Mouse (Mus musculus) midbrain, postnatal 0 days (tissue): ENCODE data around the gene Vav1. TPM values are rescaled to one million over a fixed set of nuclear protein-coding genes. Genes with fewer than 3 reads are reported as not detected.
A peak's percentile ranks its signal among the peaks of the same experiment; 100 is the strongest.
"Not testable (repeated sequence)": the region's sequence is repeated elsewhere in the genome, so short reads cannot be mapped to it uniquely, and the experiment has no call there.

Experiments
- ATAC-seq: fragments of 200-750 bp; cut with Nextera tagmentation; 2 replicates; pipeline ENCODE4 v1.8.0; 2017; ENCODE audit warnings: moderate number of reproducible peaks, mild to moderate bottlenecking, moderate TSS enrichment, moderate library complexity; ENCODE audit not compliant: low FRiP score
- DNase-seq: peaks from one replicate; pipeline ENCODE4 v3.0.0-alpha.2; 2015; ENCODE audit warnings: low spot score
- H3K27ac ChIP-seq: fragments of 300-500 bp; sonication (generic); 2 replicates; pipeline ENCODE4 v1.5.1; 2014; ENCODE audit warnings: low read depth, mild to moderate bottlenecking, low read length, mixed read lengths
- H3K27me3 ChIP-seq: fragments of 300-500 bp; sonication (generic); 2 replicates; pipeline ENCODE4 v1.6.1; 2014; ENCODE audit warnings: low read length, control low read depth, mixed read lengths; ENCODE audit not compliant: insufficient read depth
- H3K36me3 ChIP-seq: fragments of 300-500 bp; sonication (generic); 2 replicates; pipeline ENCODE4 v1.6.1; 2014; ENCODE audit warnings: low read length, control low read depth, mixed read lengths; ENCODE audit not compliant: insufficient read depth
- H3K4me1 ChIP-seq: fragments of 300-500 bp; sonication (generic); 2 replicates; pipeline ENCODE4 v1.6.1; 2014; ENCODE audit warnings: mild to moderate bottlenecking, control low read depth, antibody characterized with exemption, low read length, mixed read lengths; ENCODE audit not compliant: insufficient read depth
- H3K4me2 ChIP-seq: fragments of 300-500 bp; sonication (generic); 2 replicates; pipeline ENCODE4 v1.6.1; 2014; ENCODE audit warnings: low read depth, mild to moderate bottlenecking, low read length, mixed read lengths; ENCODE audit not compliant: poor library complexity, severe bottlenecking
- H3K4me3 ChIP-seq: fragments of 300-500 bp; sonication (generic); 2 replicates; pipeline ENCODE4 v1.5.1; 2014; ENCODE audit warnings: low read depth, mild to moderate bottlenecking, low read length, moderate library complexity
- H3K9ac ChIP-seq: fragments of 300-500 bp; sonication (generic); replicated peaks from 2 replicates; pipeline ENCODE4 v1.6.1; 2014; ENCODE audit warnings: mild to moderate bottlenecking, low read length, moderate library complexity, mixed read lengths; ENCODE audit not compliant: poor library complexity, severe bottlenecking
- H3K9me3 ChIP-seq: fragments of 300-500 bp; sonication (generic); 2 replicates; pipeline ENCODE4 v1.6.1; 2016; ENCODE audit warnings: low read length, control low read depth
- CTCF ChIP-seq: IDR thresholded peaks from 2 replicates; pipeline ENCODE4 v1.5.1; 2016; ENCODE audit warnings: antibody characterized with exemption, mild to moderate bottlenecking
- WGBS: fragments of 180-500 bp; shearing (Covaris S2); extraction: QIAGEN DNeasy Blood & Tissue Kit; methylation state at CpG from one replicate; pipeline ENCODE4 v1.1.7; 2014; 5-methylcytosine and 5-hydroxymethylcytosine counted together
- polyA plus RNA-seq: library from polyadenylated mRNA; unstranded; fragments of >200 nt; fragmentation: Nextera tagmentation; extraction: Ambion mirVana; gene quantifications from 2 replicates; pipeline ENCODE4 v1.2.1, GENCODE M21; 2015
- total RNA-seq: library from RNA; depleted of rRNA; stranded (reverse); fragments of >200 nt; gene quantifications from 2 replicates; pipeline ENCODE4 v1.2.3, GENCODE M21; 2014

Gene Vav1
- total and polyA plus RNA-seq, 2 experiments from 2014 or later: 1.7 to 2.7 TPM

DNA sequence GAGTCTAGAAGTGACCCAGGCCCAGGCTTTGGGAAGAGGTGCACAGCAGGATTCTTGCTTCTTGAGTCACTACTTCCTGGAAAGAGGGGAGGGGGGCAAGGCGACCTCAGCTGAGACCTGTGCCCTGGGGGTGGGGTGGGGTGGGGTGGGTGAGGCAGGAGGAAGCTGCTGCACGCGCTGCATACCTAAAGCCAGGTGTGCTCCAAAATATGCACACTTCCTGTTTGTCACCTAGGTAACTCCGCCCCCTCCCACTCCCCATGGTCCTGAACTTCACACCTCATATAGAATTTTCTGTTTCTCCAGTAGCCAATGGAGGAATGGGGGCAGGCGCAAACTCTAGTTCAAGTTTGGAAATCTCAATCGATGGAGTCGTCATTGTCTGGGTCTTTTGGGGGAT, 5.1 kb upstream of the Vav1 start:
- no peak for DNase-seq
- 0 out of 2 replicates have a peak, but pooled peaks cover 7% of the 10 kb centered on the region for H3K27me3 ChIP-seq
- no peaks in the 10 kb centered on the region for H3K36me3 ChIP-seq
- H3K4me2 ChIP-seq: no peak overlapping the region
- H3K4me1 ChIP-seq: 0 out of 2 replicates have a peak, but pooled peaks cover 2% of the 10 kb centered on the region
- TF ChIP-seq CTCF: no peak
- H3K9me3 ChIP-seq: no peaks in the 10 kb centered on the region
- no peak overlapping the region for H3K4me3 ChIP-seq
- H3K9ac ChIP-seq: no peak overlapping the region
- 29% methylated on average over 7 of the region's 7 CpGs for WGBS
- ATAC-seq: no peak
- no peak overlapping the region for H3K27ac ChIP-seq

DNA sequence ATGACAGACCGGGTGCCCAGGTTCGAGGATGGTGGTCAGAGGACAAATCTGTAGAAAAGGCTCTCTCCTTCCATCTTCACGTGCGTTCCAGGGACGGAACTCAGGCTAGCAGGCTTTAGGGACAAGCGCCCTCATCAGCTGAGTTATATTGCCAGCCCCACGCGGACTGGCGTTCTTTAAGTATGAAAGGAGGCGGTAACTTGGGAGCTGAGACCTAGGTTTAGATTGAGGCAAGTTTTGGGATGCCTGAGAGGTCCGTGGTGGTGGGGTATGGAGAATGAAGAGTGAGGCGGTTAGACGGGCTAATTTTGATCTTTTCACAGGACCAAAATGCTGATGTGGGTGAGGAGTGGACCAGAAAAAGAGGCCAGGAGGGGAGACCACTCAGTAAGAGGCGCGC, 4.2 kb upstream of the Vav1 start:
- Histone ChIP-seq H3K27me3 (0 out of 2 replicates have a peak, but pooled peaks cover 7% of the 10 kb centered on the region), H3K9me3 (no peaks in the 10 kb centered on the region), H3K36me3 (no peaks in the 10 kb centered on the region), H3K27ac (no peak overlapping the region), H3K9ac (peak overlapping the region; percentile 52; the same call in 1 of the 2 replicates), H3K4me3 (peak overlapping the region; percentile 52), H3K4me2 (peak overlapping the region; percentile 80), H3K4me1 (0 out of 2 replicates have a peak, but pooled peaks cover 2% of the 10 kb centered on the region)
- ATAC-seq: no peak
- 6% methylated on average over 15 of the region's 15 CpGs for WGBS
- TF ChIP-seq CTCF: no peak
- peak; percentile 30 for DNase-seq

DNA sequence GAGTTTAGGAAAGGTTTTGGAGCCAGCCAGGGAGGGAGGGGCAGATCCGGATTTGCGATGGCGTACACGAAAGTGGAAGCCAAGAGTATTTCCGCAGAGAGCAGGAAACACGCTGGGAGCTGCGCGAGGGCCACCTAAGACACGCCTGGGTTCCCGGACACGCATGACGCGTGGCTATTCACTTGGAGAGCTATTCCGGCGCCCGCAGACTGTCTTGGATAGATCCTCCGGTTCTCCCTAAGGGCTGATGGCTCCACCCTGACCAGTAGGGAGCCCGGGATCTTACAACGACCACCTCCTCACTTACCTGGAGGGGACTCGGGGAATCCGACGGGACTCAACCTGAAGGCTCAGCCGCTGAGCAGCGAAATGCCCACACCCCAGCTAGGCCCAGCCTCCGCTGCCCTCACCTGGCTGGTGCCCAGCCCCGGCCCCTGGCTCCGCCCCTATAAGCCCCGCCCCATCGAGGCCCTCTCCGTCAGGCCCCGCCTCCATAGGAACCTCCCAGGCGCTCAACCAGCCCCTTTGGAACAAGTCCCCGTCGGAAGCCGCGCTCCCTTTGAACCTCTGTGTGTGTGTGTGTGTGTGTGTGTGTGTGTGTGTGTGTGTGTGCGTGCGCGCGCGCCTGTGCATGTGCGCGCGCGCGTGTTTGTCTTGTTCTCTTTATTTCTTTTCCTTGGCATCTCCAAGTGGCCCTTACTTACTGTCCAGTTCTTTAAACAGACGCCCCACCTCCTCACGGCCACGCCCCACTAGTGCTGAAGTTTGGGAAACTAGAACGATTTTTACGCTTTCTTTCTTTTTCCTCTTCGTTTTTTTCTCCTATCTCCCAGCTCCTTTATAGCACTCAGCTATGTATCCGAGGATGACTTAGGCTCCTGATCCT, 3.5 kb upstream of the Vav1 start:
- Histone ChIP-seq H3K4me1 (0 out of 2 replicates have a peak, but pooled peaks cover 2% of the 10 kb centered on the region), H3K36me3 (no peaks in the 10 kb centered on the region), H3K9ac (peak overlapping the region; percentile 52), H3K27ac (no peak overlapping the region), H3K4me2 (peak overlapping the region; percentile 80), H3K27me3 (0 out of 2 replicates have a peak, but pooled peaks cover 7% of the 10 kb centered on the region), H3K9me3 (no peaks in the 10 kb centered on the region), H3K4me3 (peak overlapping the region; percentile 52)
- 2% methylated on average over 41 of the region's 53 CpGs for WGBS
- peak; percentile 59 for DNase-seq
- no peak for TF ChIP-seq CTCF
- peak; percentile 70 for ATAC-seq

DNA sequence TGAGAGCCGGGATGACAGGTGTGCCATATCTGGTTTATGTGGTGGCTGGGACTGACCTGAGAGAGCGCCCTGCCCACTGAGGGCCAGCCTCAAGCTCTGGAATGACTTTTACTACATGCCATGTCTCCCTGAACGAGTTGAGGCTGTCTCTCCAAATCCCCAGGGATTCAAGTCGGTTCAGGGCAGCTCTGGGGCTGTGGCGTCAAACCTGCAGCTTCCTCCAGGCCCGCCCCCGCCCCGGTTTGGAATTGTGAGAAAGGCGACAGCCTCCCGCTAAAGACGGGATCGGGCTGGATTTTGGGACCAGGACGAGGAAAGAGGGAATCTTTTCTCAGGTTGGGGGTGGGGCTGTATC, 2.9 kb upstream of the Vav1 start:
- Histone ChIP-seq H3K4me1 (0 out of 2 replicates have a peak, but pooled peaks cover 2% of the 10 kb centered on the region), H3K27me3 (0 out of 2 replicates have a peak, but pooled peaks cover 7% of the 10 kb centered on the region), H3K4me2 (peak overlapping the region; percentile 80), H3K27ac (no peak overlapping the region), H3K9ac (peak overlapping the region; percentile 52; the same call in 1 of the 2 replicates), H3K9me3 (no peaks in the 10 kb centered on the region), H3K36me3 (no peaks in the 10 kb centered on the region), H3K4me3 (peak overlapping the region; percentile 52)
- 3% methylated on average over 13 of the region's 13 CpGs for whole genome bisulfite sequencing
- peak; percentile 45; the same call in 1 of the 2 replicates for ATAC-seq
- no peak for TF ChIP-seq CTCF
- DNase-seq: peak; percentile 5

DNA sequence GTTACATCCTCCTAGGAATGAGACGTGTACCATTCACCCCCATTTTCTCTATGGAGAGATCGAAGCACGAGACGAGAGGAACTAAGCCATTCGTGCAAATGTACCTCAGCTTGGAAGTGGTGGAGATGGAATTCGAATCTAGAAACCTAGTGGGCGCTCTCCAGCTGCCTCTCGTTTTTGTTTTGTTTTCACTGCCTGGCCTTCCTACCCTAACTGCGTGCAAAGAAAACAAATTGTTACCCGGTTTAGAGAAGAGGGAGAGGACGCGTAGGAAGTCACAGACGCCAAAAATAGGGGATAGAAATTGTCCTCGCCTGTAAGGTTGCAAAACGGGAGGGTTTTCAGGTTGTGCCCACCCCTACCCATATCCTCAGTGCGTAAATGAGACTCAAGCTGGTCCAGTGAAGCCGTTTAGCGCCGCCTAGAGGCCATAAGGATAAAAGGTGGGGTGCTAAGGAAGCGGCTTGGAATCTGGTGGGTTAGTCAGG, 2.2 kb upstream of the Vav1 start:
- 0 out of 2 replicates have a peak, but pooled peaks cover 7% of the 10 kb centered on the region for H3K27me3 ChIP-seq
- H3K27ac ChIP-seq: no peak overlapping the region
- H3K36me3 ChIP-seq: no peaks in the 10 kb centered on the region
- peak overlapping the region; percentile 36 for H3K9ac ChIP-seq
- peak overlapping the region; percentile 80 for H3K4me2 ChIP-seq
- under 1% methylated on average over 20 of the region's 20 CpGs for WGBS
- H3K4me3 ChIP-seq: peak overlapping the region; percentile 52
- DNase-seq (peak; percentile 91), ATAC-seq (peak; percentile 67)
- peak; percentile 88 for TF ChIP-seq CTCF
- 0 out of 2 replicates have a peak, but pooled peaks cover 2% of the 10 kb centered on the region for H3K4me1 ChIP-seq
- no peaks in the 10 kb centered on the region for H3K9me3 ChIP-seq

DNA sequence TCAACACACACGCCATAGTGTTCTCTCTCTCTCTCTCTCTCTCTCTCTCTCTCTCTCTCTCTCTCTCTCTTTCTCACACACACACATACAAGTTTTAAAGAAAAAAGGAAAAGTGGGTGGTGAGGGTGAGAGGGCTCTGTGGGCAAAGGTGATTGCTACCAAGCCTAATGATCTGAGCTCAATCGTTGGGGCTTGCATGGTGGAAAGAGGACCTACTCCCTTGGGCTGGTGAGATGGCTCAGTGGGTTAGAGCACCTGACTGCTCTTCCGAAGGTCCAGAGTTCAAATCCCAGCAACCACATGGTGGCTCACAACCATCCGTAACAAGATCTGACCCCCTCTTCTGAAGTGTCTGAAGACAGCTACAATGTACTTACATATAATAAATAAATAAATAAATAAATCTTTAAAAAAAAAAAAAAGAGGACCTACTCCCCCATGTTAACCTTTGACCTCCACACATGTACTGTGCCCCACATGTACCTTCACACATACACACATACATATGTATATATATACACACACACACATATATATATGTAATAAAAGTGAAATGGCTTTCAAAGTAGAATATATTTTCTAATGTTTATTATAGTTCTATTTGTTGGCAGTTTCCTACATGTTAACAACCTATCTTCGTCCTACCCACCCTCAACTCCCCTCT, 1.2 kb upstream of the Vav1 start:
- H3K4me2 ChIP-seq: not testable (repeated sequence)

More for the DNA sequence above, 1.2 kb upstream of the Vav1 start:
- not testable (repeated sequence) for H3K36me3 ChIP-seq, DNase-seq, H3K4me3 ChIP-seq, ATAC-seq, H3K4me1 ChIP-seq, H3K9ac ChIP-seq, H3K9me3 ChIP-seq, H3K27ac ChIP-seq, H3K27me3 ChIP-seq
- 79% methylated on average over 4 of the region's 5 CpGs for WGBS
